Mouse (Mus musculus): ENCODE data around the gene Gstp3. TPM values are rescaled to one million over a fixed set of nuclear protein-coding genes. Genes with fewer than 3 reads are reported as not detected.

Gene Gstp3
- total and polyA plus RNA-seq, 2 experiments from 2014 or later = not detected

- 59% methylated on average over 2 of the region's 2 CpGs for WGBS
- Histone ChIP-seq H3K9ac (replicated peaks; ENCODE audit: low read length) (no peak overlapping the region), H3K9me3 (ENCODE audit: low read length) (no peaks in the 10 kb centered on the region), H3K27me3 (ENCODE audit: insufficient read depth, low read length) (no peaks in the 10 kb centered on the region), H3K36me3 (ENCODE audit: insufficient read depth, low read length) (no peaks in the 10 kb centered on the region), H3K4me2 (ENCODE audit: low read depth, low read length) (no peak overlapping the region), H3K27ac (no peak overlapping the region), H3K4me3 (ENCODE audit: low read length) (no peak overlapping the region), H3K4me1 (ENCODE audit: insufficient read depth, low read length) (no peaks in the 10 kb centered on the region)
- ATAC-seq (no peak), DNase-seq (ENCODE audit: low spot score) (no peak)
- TF ChIP-seq CTCF (IDR thresholded peaks at IDR 0.05; ENCODE audit: low read depth) = no peak
These were observed 32.0 kb upstream of the Gstp3 start for GRCm38 (mm10) chr19:4091383-4091782.

- Histone ChIP-seq H3K27ac (no peak overlapping the region), H3K9me3 (ENCODE audit: low read length) (no peaks in the 10 kb centered on the region), H3K27me3 (ENCODE audit: insufficient read depth, low read length) (no peaks in the 10 kb centered on the region), H3K4me3 (ENCODE audit: low read length) (no peak overlapping the region), H3K36me3 (ENCODE audit: insufficient read depth, low read length) (no peaks in the 10 kb centered on the region), H3K9ac (replicated peaks; ENCODE audit: low read length) (no peak overlapping the region), H3K4me2 (ENCODE audit: low read depth, low read length) (no peak overlapping the region), H3K4me1 (ENCODE audit: insufficient read depth, low read length) (no peaks in the 10 kb centered on the region)
- no peak for DNase-seq (ENCODE audit: low spot score)
- WGBS = 86% methylated on average over 3 of the region's 3 CpGs
- no peak for TF ChIP-seq CTCF (IDR thresholded peaks at IDR 0.05; ENCODE audit: low read depth)
- ATAC-seq = no peak
These were observed 31.1 kb upstream of the Gstp3 start for GRCm38 (mm10) chr19:4090446-4090845.

DNA sequence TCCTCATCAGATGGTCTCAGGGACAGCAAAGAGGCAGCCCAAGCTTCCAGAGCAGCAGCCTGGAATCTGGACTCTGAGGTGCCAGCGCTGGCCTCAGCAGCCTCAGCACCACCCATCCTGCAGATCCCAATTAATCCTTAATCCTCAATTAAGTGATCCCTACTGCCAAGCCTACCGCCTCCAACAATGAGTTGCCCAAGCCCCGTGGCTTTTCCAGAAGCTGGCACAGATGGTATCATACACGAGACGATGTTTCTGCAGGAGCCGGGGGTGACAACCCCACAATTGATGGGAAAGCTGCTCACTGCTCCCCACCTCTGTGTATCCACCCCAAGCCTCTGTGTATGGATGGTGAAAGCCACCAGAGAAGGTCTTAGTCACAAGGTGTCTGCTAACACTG lies 29.8 kb upstream of the Gstp3 start:
- no peaks in the 10 kb centered on the region for H3K27me3 ChIP-seq (ENCODE audit: insufficient read depth, low read length)
- H3K27ac ChIP-seq = no peak overlapping the region
- ATAC-seq (no peak), DNase-seq (ENCODE audit: low spot score) (no peak)
- WGBS = 61% methylated on average over 6 of the region's 6 CpGs
- no peak overlapping the region for H3K4me3 ChIP-seq (ENCODE audit: low read length)
- H3K36me3 ChIP-seq (ENCODE audit: insufficient read depth, low read length) = no peaks in the 10 kb centered on the region
- H3K9ac ChIP-seq (replicated peaks; ENCODE audit: low read length) = no peak overlapping the region
- no peaks in the 10 kb centered on the region for H3K4me1 ChIP-seq (ENCODE audit: insufficient read depth, low read length)
- no peaks in the 10 kb centered on the region for H3K9me3 ChIP-seq (ENCODE audit: low read length)
- no peak for TF ChIP-seq CTCF (IDR thresholded peaks at IDR 0.05; ENCODE audit: low read depth)
- H3K4me2 ChIP-seq (ENCODE audit: low read depth, low read length) = no peak overlapping the region

DNA sequence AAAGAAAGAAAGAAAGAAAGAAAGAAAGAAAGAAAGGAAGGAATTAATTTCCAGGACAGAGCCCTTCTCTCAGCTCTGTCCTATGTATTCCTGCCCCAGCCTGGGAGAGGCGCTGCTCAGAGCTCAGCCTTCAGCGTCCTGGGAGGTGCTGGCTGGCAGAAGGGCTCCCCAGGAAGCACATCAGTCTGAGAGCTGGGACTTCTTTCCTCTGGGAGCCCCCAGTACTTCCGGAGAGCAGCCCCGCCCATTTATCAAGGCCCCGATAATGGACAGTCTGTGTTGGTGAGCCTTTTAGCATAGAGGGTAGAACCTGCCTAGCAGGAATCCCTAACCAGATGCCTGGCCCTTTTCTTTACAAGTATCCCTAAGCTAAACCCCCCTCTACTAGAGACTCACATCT lies 28.8 kb upstream of the Gstp3 start:
- Histone ChIP-seq H3K4me2 (ENCODE audit: low read depth, low read length) (no peak overlapping the region), H3K4me1 (ENCODE audit: insufficient read depth, low read length) (no peaks in the 10 kb centered on the region), H3K4me3 (ENCODE audit: low read length) (no peak overlapping the region), H3K36me3 (ENCODE audit: insufficient read depth, low read length) (no peaks in the 10 kb centered on the region), H3K9ac (replicated peaks; ENCODE audit: low read length) (no peak overlapping the region), H3K27ac (no peak overlapping the region), H3K9me3 (ENCODE audit: low read length) (no peaks in the 10 kb centered on the region), H3K27me3 (ENCODE audit: insufficient read depth, low read length) (no peaks in the 10 kb centered on the region)
- 50% methylated on average over 5 of the region's 5 CpGs for WGBS
- ATAC-seq (no peak), DNase-seq (ENCODE audit: low spot score) (no peak)
- TF ChIP-seq CTCF (IDR thresholded peaks at IDR 0.05; ENCODE audit: low read depth) = no peak

GRCm38 (mm10) chr19:4087090-4087489 lies 27.7 kb upstream of the Gstp3 start:
- no peak for DNase-seq (ENCODE audit: low spot score)

GRCm38 (mm10) chr19:4086156-4086555 lies 26.8 kb upstream of the Gstp3 start:
- no peak overlapping the region for H3K4me2 ChIP-seq (ENCODE audit: low read depth, low read length)
- H3K27ac ChIP-seq = no peak overlapping the region
- no peaks in the 10 kb centered on the region for H3K27me3 ChIP-seq (ENCODE audit: insufficient read depth, low read length)
- no peaks in the 10 kb centered on the region for H3K36me3 ChIP-seq (ENCODE audit: insufficient read depth, low read length)
- TF ChIP-seq CTCF (IDR thresholded peaks at IDR 0.05; ENCODE audit: low read depth) = no peak
- no peaks in the 10 kb centered on the region for H3K9me3 ChIP-seq (ENCODE audit: low read length)
- H3K9ac ChIP-seq (replicated peaks; ENCODE audit: low read length) = no peak overlapping the region
- no peaks in the 10 kb centered on the region for H3K4me1 ChIP-seq (ENCODE audit: insufficient read depth, low read length)
- no peak overlapping the region for H3K4me3 ChIP-seq (ENCODE audit: low read length)
- ATAC-seq = no peak
- WGBS = 88% methylated on average over 15 of the region's 15 CpGs
- DNase-seq (ENCODE audit: low spot score) = no peak

More at GRCm38 (mm10) chr19:4087090-4087489, 27.7 kb upstream of the Gstp3 start:
- Histone ChIP-seq H3K9ac (replicated peaks; ENCODE audit: low read length) (no peak overlapping the region), H3K4me2 (ENCODE audit: low read depth, low read length) (no peak overlapping the region), H3K27me3 (ENCODE audit: insufficient read depth, low read length) (no peaks in the 10 kb centered on the region), H3K36me3 (ENCODE audit: insufficient read depth, low read length) (no peaks in the 10 kb centered on the region), H3K4me1 (ENCODE audit: insufficient read depth, low read length) (no peaks in the 10 kb centered on the region), H3K9me3 (ENCODE audit: low read length) (no peaks in the 10 kb centered on the region), H3K27ac (no peak overlapping the region), H3K4me3 (ENCODE audit: low read length) (no peak overlapping the region)
- no peak for TF ChIP-seq CTCF (IDR thresholded peaks at IDR 0.05; ENCODE audit: low read depth)
- 94% methylated on average over 5 of the region's 5 CpGs for WGBS
- ATAC-seq = no peak

GRCm38 (mm10) chr19:4084984-4085383 lies 25.6 kb upstream of the Gstp3 start:
- Histone ChIP-seq H3K4me1 (ENCODE audit: insufficient read depth, low read length) (no peaks in the 10 kb centered on the region), H3K9ac (replicated peaks; ENCODE audit: low read length) (no peak overlapping the region), H3K27me3 (ENCODE audit: insufficient read depth, low read length) (no peaks in the 10 kb centered on the region), H3K27ac (no peak overlapping the region), H3K4me2 (ENCODE audit: low read depth, low read length) (no peak overlapping the region), H3K4me3 (ENCODE audit: low read length) (no peak overlapping the region), H3K36me3 (ENCODE audit: insufficient read depth, low read length) (no peaks in the 10 kb centered on the region), H3K9me3 (ENCODE audit: low read length) (no peaks in the 10 kb centered on the region)
- WGBS = 93% methylated on average over 1 of the region's 1 CpGs
- DNase-seq (ENCODE audit: low spot score) = no peak
- no peak for ATAC-seq
- peak; percentile 38; the same call in 1 of the 2 replicates for TF ChIP-seq CTCF (IDR thresholded peaks at IDR 0.05; ENCODE audit: low read depth)

Measured in hindbrain, postnatal 0 days (tissue).